Mouse (Mus musculus) embryonic fibroblast, embryonic 13.5 days (primary cell): ENCODE data around the gene Gm4881.
A peak's percentile ranks its signal among the peaks of the same experiment; 100 is the strongest.

ENCODE experiments used
- CTCF ChIP-seq: IDR thresholded peaks from 2 replicates; pipeline ENCODE4 v1.5.1; 2011; ENCODE audit warnings: mild to moderate bottlenecking, control low read depth, low read length, moderate library complexity, borderline replicate concordance; ENCODE audit not compliant: insufficient read depth
- POLR2A ChIP-seq: IDR thresholded peaks from 2 replicates; pipeline ENCODE4 v1.6.1; 2011; ENCODE audit warnings: low read depth, mild to moderate bottlenecking, control low read depth, low read length, moderate library complexity

GRCm38 (mm10) chr7:24902630-24903443, 41.5 kb downstream of the Gm4881 start, which contains the start of gene Arhgef1:
- TF ChIP-seq CTCF (no peak), POLR2A (peak; percentile 39)
